Comparison of ENCODE assay signal across 8 mouse cellular contexts in the genomic region with DNA sequence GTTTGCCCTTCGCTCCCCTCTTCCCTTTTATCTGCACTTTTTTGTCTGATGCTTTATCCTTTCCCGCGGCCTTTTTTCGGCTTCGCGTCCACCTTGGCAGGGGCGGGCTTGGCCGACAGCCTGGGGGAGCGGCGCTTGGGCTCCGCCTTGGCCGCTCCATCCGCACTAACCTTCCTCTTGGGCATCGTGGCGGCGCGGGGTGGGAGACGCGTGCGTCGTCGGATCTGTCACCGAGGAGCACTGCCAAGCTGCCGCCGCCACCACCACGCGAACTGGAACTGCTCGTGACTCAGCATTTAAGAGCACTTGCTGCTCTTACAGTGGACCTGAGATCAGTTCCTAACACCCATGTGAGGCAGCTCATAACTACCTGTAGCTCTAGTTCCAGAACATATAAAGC. TPM values are rescaled to one million over a fixed set of nuclear protein-coding genes. Genes with fewer than 3 reads are reported as not detected.
DNase-seq lines count a peak whose midpoint lies in the region; ATAC-seq lines count a peak whose summit lies in the region.
"Not testable (repeated sequence)": the region's sequence is repeated elsewhere in the genome, so short reads cannot be mapped to it uniquely, and the experiment has no call there.

No protein-coding gene starts in this region.

- peak overlapping the region; percentile 67 for H3K4me2 ChIP-seq in embryonic facial prominence, embryonic 13.5 days
- H3K4me2 ChIP-seq in hindbrain, embryonic 16.5 days (ENCODE audit: low read length), result peak overlapping the region; percentile 67
- peak overlapping the region; percentile 47 for H3K4me2 ChIP-seq in neural tube, embryonic 14.5 days (ENCODE audit: low read depth, low read length)

- not testable (repeated sequence) for H3K4me1 ChIP-seq in embryonic facial prominence, embryonic 13.5 days; hindbrain, embryonic 16.5 days (ENCODE audit: control insufficient read depth, insufficient read depth, low read depth, low read length); neural tube, embryonic 14.5 days (ENCODE audit: control insufficient read depth, insufficient read depth, low read length)

- H3K36me3 ChIP-seq in embryonic facial prominence, embryonic 13.5 days; hindbrain, embryonic 16.5 days (ENCODE audit: control insufficient read depth, insufficient read depth, low read length); neural tube, embryonic 14.5 days (ENCODE audit: control insufficient read depth, insufficient read depth, low read length): not testable (repeated sequence)

- not testable (repeated sequence) for ATAC-seq in embryonic facial prominence, embryonic 13.5 days (ENCODE audit: insufficient number of reproducible peaks, insufficient read depth, low FRiP score, low TSS enrichment, low read depth)
- peak; percentile 80 for ATAC-seq in granulocyte monocyte progenitor cell, adult 5-6 weeks (replicated peaks; ENCODE audit: poor library complexity, severe bottlenecking)
- peak; percentile 45; the same call in 1 of the 2 replicates for ATAC-seq in hindbrain, embryonic 16.5 days
- 0 out of 2 replicates have a peak, but pooled peaks have one; percentile 60 for ATAC-seq in neural tube, embryonic 14.5 days (ENCODE audit: low read depth)

- WGBS in embryonic facial prominence, embryonic 13.5 days, result 4% methylated on average over 28 of the region's 28 CpGs
- 3% methylated on average over 28 of the region's 28 CpGs for WGBS in hindbrain, embryonic 16.5 days
- WGBS in neural tube, embryonic 14.5 days, result 1% methylated on average over 28 of the region's 28 CpGs

- H3K4me3 ChIP-seq in embryonic facial prominence, embryonic 13.5 days, result peak overlapping the region; percentile 40
- H3K4me3 ChIP-seq in hindbrain, embryonic 16.5 days (ENCODE audit: low read length), result peak overlapping the region; percentile 42
- peak overlapping the region; percentile 27 for H3K4me3 ChIP-seq in neural tube, embryonic 14.5 days (ENCODE audit: low read depth, low read length)

- peak overlapping the region; percentile 62 for H3K9ac ChIP-seq in embryonic facial prominence, embryonic 13.5 days
- H3K9ac ChIP-seq in hindbrain, embryonic 16.5 days (ENCODE audit: low read depth, low read length), result peak overlapping the region; percentile 55
- peak overlapping the region; percentile 21; the same call in 1 of the 2 replicates for H3K9ac ChIP-seq in neural tube, embryonic 14.5 days (replicated peaks; ENCODE audit: low read depth, low read length)

- H3K27me3 ChIP-seq in embryonic facial prominence, embryonic 13.5 days, result peaks cover 28% of the 10 kb centered on the region
- H3K27me3 ChIP-seq in hindbrain, embryonic 16.5 days (replicated peaks; ENCODE audit: control insufficient read depth, insufficient read depth, low read length); neural tube, embryonic 14.5 days (ENCODE audit: control insufficient read depth, insufficient read depth, low read length): not testable (repeated sequence)

- H3K27ac ChIP-seq in embryonic facial prominence, embryonic 13.5 days; hindbrain, embryonic 16.5 days (ENCODE audit: low read depth, low read length); neural tube, embryonic 14.5 days (ENCODE audit: low read depth, low read length): not testable (repeated sequence)

- DNase-seq in adrenal gland, postnatal 25 days, result peak; percentile 62
- peak; percentile 52 to 80 for DNase-seq in left cerebral cortex, postnatal 25 days (ENCODE audit: low spot score in 2 of 2)
- DNase-seq in lung, postnatal 10 days, result peak; percentile 53
- DNase-seq in thymus, postnatal 0 days (ENCODE audit: low spot score), result peak; percentile 31

- intact Hi-C loops in left cerebral cortex, postnatal 25 days (cut with DNase I), result not testable (repeated sequence)

- H3K9me3 ChIP-seq in embryonic facial prominence, embryonic 13.5 days; hindbrain, embryonic 16.5 days (ENCODE audit: control insufficient read depth, low read length); neural tube, embryonic 14.5 days (ENCODE audit: control insufficient read depth, low read length): not testable (repeated sequence)

RNA-seq across cellular contexts. Expression of gene Myl4, which starts 20.9 kb away (rescaled TPM):
- total RNA-seq in adrenal gland, postnatal 25 days (2021), result 2.9 and 3.4 TPM in 2 replicates
- 18.0 and 21.7 TPM in 2 replicates for polyA plus RNA-seq in embryonic facial prominence, embryonic 13.5 days (2015; fragmentation: Nextera tagmentation; extraction: Ambion mirVana)
- 2.2 and 5.2 TPM in 2 replicates for total RNA-seq in granulocyte monocyte progenitor cell, adult 5-6 weeks (2014; fragmentation: Nextera tagmentation)
- 1.2 and 1.6 TPM in 2 replicates for total RNA-seq in granulocyte monocyte progenitor cell, adult 5-6 weeks (2017)
- polyA plus RNA-seq in hindbrain, embryonic 16.5 days (2015; fragmentation: Nextera tagmentation; extraction: Ambion mirVana), result 4.2 and 12.2 TPM in 2 replicates
- 10 to 100 TPM; 35.5 to 43.3 TPM for total RNA-seq in left cerebral cortex, postnatal 25 days (2021)
- polyA plus RNA-seq in neural tube, embryonic 14.5 days (2014; fragmentation: Nextera tagmentation; extraction: Ambion mirVana), result 4.1 and 6.0 TPM in 2 replicates
- 7.7 and 9.4 TPM in 2 replicates for polyA plus RNA-seq in thymus, postnatal 0 days (2015; fragmentation: Nextera tagmentation; extraction: Ambion mirVana)

RNA-seq across cellular contexts. Expression of gene Cdc27, which starts 21.0 kb away (rescaled TPM):
- total RNA-seq in adrenal gland, postnatal 25 days (2021), result 54.9 and 68.9 TPM in 2 replicates
- 45.4 and 57.1 TPM in 2 replicates for polyA plus RNA-seq in embryonic facial prominence, embryonic 13.5 days (2015; fragmentation: Nextera tagmentation; extraction: Ambion mirVana)
- 41.5 and 47.6 TPM in 2 replicates for total RNA-seq in granulocyte monocyte progenitor cell, adult 5-6 weeks (2014; fragmentation: Nextera tagmentation)
- total RNA-seq in granulocyte monocyte progenitor cell, adult 5-6 weeks (2017), result 44.2 and 60.1 TPM in 2 replicates
- polyA plus RNA-seq in hindbrain, embryonic 16.5 days (2015; fragmentation: Nextera tagmentation; extraction: Ambion mirVana), result 31.4 and 38.4 TPM in 2 replicates
- total RNA-seq in left cerebral cortex, postnatal 25 days (2021), result 10 to 100 TPM; 61.3 to 63.0 TPM
- 43.2 and 49.3 TPM in 2 replicates for polyA plus RNA-seq in neural tube, embryonic 14.5 days (2014; fragmentation: Nextera tagmentation; extraction: Ambion mirVana)
- polyA plus RNA-seq in thymus, postnatal 0 days (2015; fragmentation: Nextera tagmentation; extraction: Ambion mirVana), result 30.0 and 33.7 TPM in 2 replicates

RNA-seq across cellular contexts. Expression of gene Itgb3, which starts 36.4 kb away (rescaled TPM):
- total RNA-seq in adrenal gland, postnatal 25 days (2021), result 5.4 and 6.1 TPM in 2 replicates
- 3.9 and 4.2 TPM in 2 replicates for polyA plus RNA-seq in embryonic facial prominence, embryonic 13.5 days (2015; fragmentation: Nextera tagmentation; extraction: Ambion mirVana)
- 1.9 and 3.9 TPM in 2 replicates for total RNA-seq in granulocyte monocyte progenitor cell, adult 5-6 weeks (2014; fragmentation: Nextera tagmentation)
- total RNA-seq in granulocyte monocyte progenitor cell, adult 5-6 weeks (2017), result 5.5 and 7.2 TPM in 2 replicates
- polyA plus RNA-seq in hindbrain, embryonic 16.5 days (2015; fragmentation: Nextera tagmentation; extraction: Ambion mirVana), result 1.6 and 1.9 TPM in 2 replicates
- total RNA-seq in left cerebral cortex, postnatal 25 days (2021), result 1 to 10 TPM; 2.8 to 3.1 TPM
- polyA plus RNA-seq in neural tube, embryonic 14.5 days (2014; fragmentation: Nextera tagmentation; extraction: Ambion mirVana), result 0.40 and 0.93 TPM in 2 replicates
- polyA plus RNA-seq in thymus, postnatal 0 days (2015; fragmentation: Nextera tagmentation; extraction: Ambion mirVana), result 2.8 TPM in 2 replicates
